In the genomic region with DNA sequence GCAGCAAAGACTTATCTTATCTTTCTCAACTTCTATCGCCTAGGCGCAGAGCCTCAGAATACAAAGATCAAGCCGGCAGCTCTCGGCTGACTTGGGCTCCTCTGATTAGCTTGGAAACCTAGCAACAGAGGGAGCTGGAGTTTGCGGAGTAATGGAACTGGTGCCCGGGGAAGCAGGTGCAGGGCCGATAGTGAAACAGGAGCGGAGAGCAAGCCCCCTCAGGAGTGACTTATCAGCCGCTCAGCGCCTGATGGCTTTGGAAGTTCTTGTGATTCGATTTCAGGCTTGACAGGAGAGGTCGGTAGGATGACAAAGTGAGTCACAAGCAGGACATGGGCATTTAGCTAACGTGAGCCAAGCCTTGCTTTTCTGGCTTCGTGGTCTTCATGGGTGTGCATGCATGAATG, we compare ENCODE assay signal across 11 mouse cellular contexts. TPM values are rescaled to one million over a fixed set of nuclear protein-coding genes. Genes with fewer than 3 reads are reported as not detected.
DNase-seq lines count a peak whose midpoint lies in the region; ATAC-seq and TF ChIP-seq lines count a peak whose summit lies in the region.
"Had no signal": no experiment of that assay in that cellular context is flagged by ENCODE, and none has a peak within 500 bp of the region (broad histone marks: within the 10 kb centered on the region; RNA-seq: fewer than 3 reads in every experiment).

No protein-coding gene starts in this region.

- H3K27ac ChIP-seq in hindbrain, embryonic 11.5 days (ENCODE audit: low read depth, low read length), result no peak overlapping the region; the same call in 1 of the 2 replicates
- no peak overlapping the region for H3K27ac ChIP-seq in hindbrain, embryonic 12.5 days
- no peak overlapping the region for H3K27ac ChIP-seq in intestine, embryonic 15.5 days
- H3K27ac ChIP-seq in kidney, adult 2 months (ENCODE audit: insufficient read depth, low read depth, low read length), result no peak overlapping the region

- no peak for TF ChIP-seq CTCF in kidney, adult 2 months (conservative IDR thresholded peaks at IDR 0.05; ENCODE audit: insufficient read depth, insufficient read length, low read depth, low read length)

- no peak overlapping the region for H3K9ac ChIP-seq in hindbrain, embryonic 11.5 days (ENCODE audit: low read depth, low read length)
- no peak overlapping the region for H3K9ac ChIP-seq in hindbrain, embryonic 12.5 days
- H3K9ac ChIP-seq in intestine, embryonic 15.5 days, result no peak overlapping the region

- no peaks in the 10 kb centered on the region for H3K27me3 ChIP-seq in hindbrain, embryonic 11.5 days (ENCODE audit: control insufficient read depth, insufficient read depth, low read length)
- no peaks in the 10 kb centered on the region for H3K27me3 ChIP-seq in hindbrain, embryonic 12.5 days
- H3K27me3 ChIP-seq in intestine, embryonic 15.5 days (replicated peaks), result no peaks in the 10 kb centered on the region
- H3K27me3 ChIP-seq in kidney, adult 2 months (replicated peaks; ENCODE audit: control insufficient read depth, insufficient read depth, low read length), result no peaks in the 10 kb centered on the region

- H3K4me1 ChIP-seq in hindbrain, embryonic 11.5 days (replicated peaks; ENCODE audit: control insufficient read depth, insufficient read depth, low read length), result peaks cover 9% of the 10 kb centered on the region
- H3K4me1 ChIP-seq in hindbrain, embryonic 12.5 days, result peaks cover 47% of the 10 kb centered on the region
- peaks cover 29% of the 10 kb centered on the region for H3K4me1 ChIP-seq in intestine, embryonic 15.5 days (replicated peaks)
- H3K4me1 ChIP-seq in kidney, adult 2 months (ENCODE audit: control insufficient read depth, insufficient read depth, low read length), result no peaks in the 10 kb centered on the region

- DNase-seq in adrenal gland, adult 2 months, result peak; percentile 47
- no peak for DNase-seq in adrenal gland, postnatal 4 days (ENCODE audit: low spot score in 2 of 2)
- DNase-seq in hindbrain, embryonic 11.5 days (ENCODE audit: low spot score), result peak; percentile 25
- DNase-seq in retina, embryonic 14.5 days (ENCODE audit: low spot score), result peak; percentile 60
- no peak for DNase-seq in embryo, embryonic 10 days (ENCODE audit: low spot score)
- no peak for DNase-seq in kidney, adult 2 months
- DNase-seq: kidney, adult 8-10 months; thymus, postnatal 25 days had no signal

- no peak overlapping the region for H3K4me3 ChIP-seq in hindbrain, embryonic 11.5 days (ENCODE audit: low read depth, low read length)
- H3K4me3 ChIP-seq in hindbrain, embryonic 12.5 days, result no peak overlapping the region
- no peak overlapping the region for H3K4me3 ChIP-seq in intestine, embryonic 15.5 days (replicated peaks)
- H3K4me3 ChIP-seq in kidney, adult 2 months (ENCODE audit: insufficient read depth, low read depth, low read length), result no peak overlapping the region

- WGBS in hindbrain, embryonic 11.5 days, result 45% methylated on average over 14 of the region's 14 CpGs
- WGBS in hindbrain, embryonic 12.5 days, result 42% methylated on average over 14 of the region's 14 CpGs
- WGBS in intestine, embryonic 15.5 days, result 58% methylated on average over 14 of the region's 14 CpGs
- 62% methylated on average over 14 of the region's 14 CpGs for WGBS in kidney, adult 2 months

- TF ChIP-seq POLR2A in kidney, adult 2 months (IDR thresholded peaks at IDR 0.05; ENCODE audit: low read depth, low read length), result no peak

- no peaks in the 10 kb centered on the region for H3K36me3 ChIP-seq in hindbrain, embryonic 11.5 days (ENCODE audit: control insufficient read depth, insufficient read depth, low read length)
- no peaks in the 10 kb centered on the region; the same call in 1 of the 2 replicates for H3K36me3 ChIP-seq in hindbrain, embryonic 12.5 days
- no peaks in the 10 kb centered on the region for H3K36me3 ChIP-seq in intestine, embryonic 15.5 days
- H3K36me3 ChIP-seq in kidney, adult 2 months (ENCODE audit: control insufficient read depth, insufficient read depth, low read length), result no peaks in the 10 kb centered on the region
- H3K36me3 ChIP-seq: G1E had no signal

- ATAC-seq in hindbrain, embryonic 11.5 days (ENCODE audit: low FRiP score), result no peak
- ATAC-seq in hindbrain, embryonic 12.5 days (ENCODE audit: low FRiP score), result no peak
- ATAC-seq in intestine, embryonic 15.5 days, result peak; percentile 75

- H3K4me2 ChIP-seq in hindbrain, embryonic 11.5 days (replicated peaks; ENCODE audit: low read depth, low read length), result no peak overlapping the region
- no peak overlapping the region for H3K4me2 ChIP-seq in hindbrain, embryonic 12.5 days (replicated peaks)
- H3K4me2 ChIP-seq in intestine, embryonic 15.5 days (replicated peaks), result peak overlapping the region; percentile 39; the same call in 1 of the 2 replicates

- no peaks in the 10 kb centered on the region for H3K9me3 ChIP-seq in hindbrain, embryonic 11.5 days (ENCODE audit: control insufficient read depth, low read length)
- no peaks in the 10 kb centered on the region for H3K9me3 ChIP-seq in hindbrain, embryonic 12.5 days (replicated peaks)
- H3K9me3 ChIP-seq in intestine, embryonic 15.5 days, result no peaks in the 10 kb centered on the region

RNA-seq across cellular contexts. Expression of a gene that starts 47.4 kb away (rescaled TPM):
- total RNA-seq in adrenal gland, adult 2 months (2021), result 100 to 1,000 TPM in 1 of 2 experiments, 10 to 100 TPM in 1; 96.8 to 142 TPM
- 155 and 228 TPM in 2 replicates for polyA plus RNA-seq in adrenal gland, adult 2 months (2012; rRNA removed)
- 10 to 100 TPM; 86.9 to 95.5 TPM for total RNA-seq in adrenal gland, postnatal 4 days (2021)
- polyA plus RNA-seq in hindbrain, embryonic 11.5 days (2014; fragmentation: Nextera tagmentation; extraction: Ambion mirVana), result 64.5 and 68.6 TPM in 2 replicates
- 98.7 and 106 TPM in 2 replicates for polyA plus RNA-seq in hindbrain, embryonic 12.5 days (2016; fragmentation: Nextera tagmentation; extraction: Ambion mirVana)
- 54.4 and 57.8 TPM in 2 replicates for polyA plus RNA-seq in intestine, embryonic 15.5 days (2015; fragmentation: Nextera tagmentation; extraction: Ambion mirVana)
- 18.0 and 18.2 TPM in 2 replicates for polyA plus RNA-seq in kidney, adult 2 months (2012; rRNA removed)

Comparison
In these comparisons a context has a peak if more than half of its experiments do, and no peak if none do; other contexts are left out.
1. DNase-seq: peak in adrenal gland, adult 2 months (single experiment), hindbrain, embryonic 11.5 days (single experiment) and retina, embryonic 14.5 days (single experiment); none in adrenal gland, postnatal 4 days (0 of 2), embryo, embryonic 10 days (single experiment) and kidney, adult 2 months (single experiment).